Mouse (Mus musculus): ENCODE data around the gene Faim. TPM values are rescaled to one million over a fixed set of nuclear protein-coding genes. Genes with fewer than 3 reads are reported as not detected.

The Faim gene
- polyA plus RNA-seq, 1 experiment = 3.9 TPM

DNA sequence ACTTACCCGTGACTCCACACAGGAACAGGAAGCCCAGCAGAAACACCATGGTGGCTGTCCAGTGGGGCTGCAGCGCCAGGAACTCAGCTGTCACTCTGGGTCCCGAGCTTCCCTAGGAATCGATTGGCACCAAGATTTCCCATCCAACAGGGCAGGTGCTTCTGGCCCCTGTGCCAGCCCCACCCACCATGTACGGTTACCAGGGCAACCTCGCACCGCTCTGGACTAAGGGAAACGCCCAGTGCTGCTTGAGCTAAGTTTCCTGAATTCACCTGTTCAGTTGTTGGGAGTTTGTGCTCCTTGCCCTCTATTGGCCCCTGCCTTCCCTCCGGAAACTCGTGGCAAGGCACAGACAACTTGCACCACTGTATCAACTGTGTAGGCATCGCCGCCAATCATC lies 49.4 kb downstream of the Faim start, which contains the start of gene Gm1123:
Gene Gm1123 (minus strand): TSS at position 141 of the 400 bp plus-strand sequence.
- no peaks in the 10 kb centered on the region for H3K27me3 ChIP-seq (ENCODE audit: control insufficient read depth, insufficient read depth, low read length)
- no peaks in the 10 kb centered on the region for H3K36me3 ChIP-seq (ENCODE audit: control insufficient read depth, insufficient read depth, low read length)
- no peak for TF ChIP-seq POLR2A (IDR thresholded peaks at IDR 0.05; ENCODE audit: control insufficient read depth, extremely low read depth, insufficient read depth, low read length, poor library complexity)
- no peak for TF ChIP-seq CTCF (IDR thresholded peaks at IDR 0.05; ENCODE audit: borderline replicate concordance, control insufficient read depth, extremely low read depth, insufficient read depth, low read length, poor library complexity)
- no peaks in the 10 kb centered on the region for H3K4me1 ChIP-seq (replicated peaks; ENCODE audit: control insufficient read depth, insufficient read depth, low read length)
- H3K27ac ChIP-seq (ENCODE audit: control insufficient read depth, insufficient read depth, low read length) = no peak within 1 kb of the TSS
- H3K4me3 ChIP-seq (ENCODE audit: control insufficient read depth, insufficient read depth, low read length) = no peak within 1 kb of the TSS
- WGBS = 93% methylated on average over 12 of the region's 12 CpGs
- no peak for DNase-seq

DNA sequence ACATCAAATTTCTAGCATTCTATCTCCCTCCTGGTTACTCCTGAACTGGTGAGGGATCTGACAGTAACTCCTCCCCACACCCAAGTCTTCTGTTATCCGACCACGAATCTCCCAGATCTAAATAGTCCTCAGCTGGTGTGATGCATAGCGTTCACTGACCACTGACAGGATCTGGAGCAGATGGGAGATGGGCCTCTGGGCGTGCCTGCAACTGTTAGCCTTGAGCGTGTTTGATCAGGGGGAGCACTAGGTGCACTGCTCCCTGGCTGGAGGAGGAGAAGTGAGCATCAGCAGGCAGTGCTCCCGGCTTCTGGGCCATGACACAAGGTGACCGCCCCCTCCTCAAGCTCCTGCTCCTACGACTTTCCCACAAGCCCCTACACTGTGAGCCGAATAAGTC lies 55.8 kb downstream of the Faim start:
- Histone ChIP-seq H3K36me3 (ENCODE audit: control insufficient read depth, insufficient read depth, low read length) (no peaks in the 10 kb centered on the region), H3K27ac (ENCODE audit: control insufficient read depth, insufficient read depth, low read length) (no peak overlapping the region)
- WGBS = 93% methylated on average over 9 of the region's 9 CpGs

DNA sequence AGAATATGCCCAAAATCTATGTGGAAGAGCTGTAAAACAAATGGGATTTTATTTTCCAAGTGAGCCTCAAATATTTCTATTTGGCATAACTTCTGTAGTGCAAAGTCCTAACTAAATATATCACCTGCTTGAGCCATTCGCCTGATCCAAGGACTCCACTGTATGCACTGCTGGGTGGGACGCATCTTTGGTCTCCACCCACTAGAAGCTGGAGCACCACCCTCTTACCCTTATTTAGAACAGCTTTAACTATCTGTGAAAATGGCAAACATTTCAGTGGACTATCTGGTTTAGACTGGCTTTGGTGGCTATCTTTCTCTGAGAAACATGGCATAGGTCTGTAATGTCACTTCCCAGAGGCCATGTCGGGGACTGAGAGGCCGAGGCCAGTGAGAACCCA lies 56.5 kb downstream of the Faim start:
- Histone ChIP-seq H3K4me3 (ENCODE audit: control insufficient read depth, insufficient read depth, low read length) (no peak overlapping the region), H3K27me3 (ENCODE audit: control insufficient read depth, insufficient read depth, low read length) (no peaks in the 10 kb centered on the region), H3K36me3 (ENCODE audit: control insufficient read depth, insufficient read depth, low read length) (no peaks in the 10 kb centered on the region), H3K4me1 (replicated peaks; ENCODE audit: control insufficient read depth, insufficient read depth, low read length) (no peaks in the 10 kb centered on the region), H3K27ac (ENCODE audit: control insufficient read depth, insufficient read depth, low read length) (no peak overlapping the region)
- no peak for TF ChIP-seq POLR2A (IDR thresholded peaks at IDR 0.05; ENCODE audit: control insufficient read depth, extremely low read depth, insufficient read depth, low read length, poor library complexity)
- no peak for TF ChIP-seq CTCF (IDR thresholded peaks at IDR 0.05; ENCODE audit: borderline replicate concordance, control insufficient read depth, extremely low read depth, insufficient read depth, low read length, poor library complexity)
- WGBS = 96% methylated on average over 4 of the region's 4 CpGs
- no peak for DNase-seq

More for the DNA sequence above, 55.8 kb downstream of the Faim start:
- Histone ChIP-seq H3K4me1 (replicated peaks; ENCODE audit: control insufficient read depth, insufficient read depth, low read length) (no peaks in the 10 kb centered on the region), H3K4me3 (ENCODE audit: control insufficient read depth, insufficient read depth, low read length) (no peak overlapping the region), H3K27me3 (ENCODE audit: control insufficient read depth, insufficient read depth, low read length) (no peaks in the 10 kb centered on the region)
- TF ChIP-seq CTCF (IDR thresholded peaks at IDR 0.05; ENCODE audit: borderline replicate concordance, control insufficient read depth, extremely low read depth, insufficient read depth, low read length, poor library complexity) = no peak
- no peak for TF ChIP-seq POLR2A (IDR thresholded peaks at IDR 0.05; ENCODE audit: control insufficient read depth, extremely low read depth, insufficient read depth, low read length, poor library complexity)
- DNase-seq = no peak

GRCm38 (mm10) chr9:99044761-99045160 lies 58.6 kb downstream of the Faim start:
- Histone ChIP-seq H3K27me3 (ENCODE audit: control insufficient read depth, insufficient read depth, low read length) (no peaks in the 10 kb centered on the region), H3K36me3 (ENCODE audit: control insufficient read depth, insufficient read depth, low read length) (no peaks in the 10 kb centered on the region), H3K27ac (ENCODE audit: control insufficient read depth, insufficient read depth, low read length) (no peak overlapping the region), H3K4me1 (replicated peaks; ENCODE audit: control insufficient read depth, insufficient read depth, low read length) (no peaks in the 10 kb centered on the region), H3K4me3 (ENCODE audit: control insufficient read depth, insufficient read depth, low read length) (no peak overlapping the region)
- TF ChIP-seq POLR2A (IDR thresholded peaks at IDR 0.05; ENCODE audit: control insufficient read depth, extremely low read depth, insufficient read depth, low read length, poor library complexity) = no peak
- TF ChIP-seq CTCF (IDR thresholded peaks at IDR 0.05; ENCODE audit: borderline replicate concordance, control insufficient read depth, extremely low read depth, insufficient read depth, low read length, poor library complexity) = no peak
- 94% methylated on average over 8 of the region's 8 CpGs for WGBS
- no peak for DNase-seq

DNA sequence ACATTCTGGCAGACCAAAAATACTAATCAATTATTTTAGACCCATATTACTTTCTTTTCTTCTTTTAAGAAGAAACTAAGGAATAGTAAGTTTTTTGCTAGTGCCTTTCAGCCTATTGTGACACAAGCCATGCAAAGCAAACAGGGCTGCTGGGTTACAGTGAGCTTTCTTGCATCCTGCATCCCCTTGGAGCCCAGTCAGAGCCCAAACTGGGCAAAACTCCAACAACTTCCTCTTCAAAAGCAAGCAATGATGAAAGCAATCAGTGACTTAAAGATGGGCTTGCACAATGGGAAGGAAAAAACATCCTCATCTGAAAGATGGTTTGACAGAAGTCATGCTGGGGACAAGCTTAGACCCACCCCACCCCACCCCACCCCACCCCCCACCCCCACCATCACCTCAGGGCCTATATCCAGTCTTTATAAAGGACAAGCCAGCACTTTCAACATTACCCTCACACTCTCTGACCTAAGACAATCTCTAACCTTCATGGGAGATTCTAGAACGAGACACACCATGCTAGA lies 62.6 kb downstream of the Faim start:
- TF ChIP-seq CTCF (IDR thresholded peaks at IDR 0.05; ENCODE audit: borderline replicate concordance, control insufficient read depth, extremely low read depth, insufficient read depth, low read length, poor library complexity) = no peak
- TF ChIP-seq POLR2A (IDR thresholded peaks at IDR 0.05; ENCODE audit: control insufficient read depth, extremely low read depth, insufficient read depth, low read length, poor library complexity) = no peak
- Histone ChIP-seq H3K36me3 (ENCODE audit: control insufficient read depth, insufficient read depth, low read length) (no peaks in the 10 kb centered on the region), H3K4me1 (replicated peaks; ENCODE audit: control insufficient read depth, insufficient read depth, low read length) (no peaks in the 10 kb centered on the region), H3K27ac (ENCODE audit: control insufficient read depth, insufficient read depth, low read length) (no peak overlapping the region), H3K4me3 (ENCODE audit: control insufficient read depth, insufficient read depth, low read length) (no peak overlapping the region), H3K27me3 (ENCODE audit: control insufficient read depth, insufficient read depth, low read length) (no peaks in the 10 kb centered on the region)
- WGBS = 88% methylated on average over 1 of the region's 1 CpGs
- DNase-seq = no peak

GRCm38 (mm10) chr9:99049760-99050159 lies 63.6 kb downstream of the Faim start:
- WGBS = 93% methylated on average over 6 of the region's 6 CpGs
- H3K4me3 ChIP-seq (ENCODE audit: control insufficient read depth, insufficient read depth, low read length) = no peak overlapping the region
- no peak overlapping the region for H3K27ac ChIP-seq (ENCODE audit: control insufficient read depth, insufficient read depth, low read length)
- H3K4me1 ChIP-seq (replicated peaks; ENCODE audit: control insufficient read depth, insufficient read depth, low read length) = no peaks in the 10 kb centered on the region
- TF ChIP-seq POLR2A (IDR thresholded peaks at IDR 0.05; ENCODE audit: control insufficient read depth, extremely low read depth, insufficient read depth, low read length, poor library complexity) (no peak), CTCF (IDR thresholded peaks at IDR 0.05; ENCODE audit: borderline replicate concordance, control insufficient read depth, extremely low read depth, insufficient read depth, low read length, poor library complexity) (no peak)
- no peaks in the 10 kb centered on the region for H3K36me3 ChIP-seq (ENCODE audit: control insufficient read depth, insufficient read depth, low read length)
- no peak for DNase-seq
- no peaks in the 10 kb centered on the region for H3K27me3 ChIP-seq (ENCODE audit: control insufficient read depth, insufficient read depth, low read length)

Other genes starting within 250 kb of the Faim start
- gene Prr23a1, start 143.9 kb upstream of the Faim start, polyA plus RNA-seq (2012; rRNA removed) = not detected in 2 replicates
- not detected in 2 replicates for gene Prr23a2, start 129.9 kb upstream of the Faim start, polyA plus RNA-seq (2012; rRNA removed)
- gene Prr23a3, start 121.6 kb upstream of the Faim start, polyA plus RNA-seq (2012; rRNA removed) = not detected in 2 replicates
- not detected in 2 replicates for gene 7420426K07Rik, start 83.3 kb upstream of the Faim start, polyA plus RNA-seq (2012; rRNA removed)
- 0.05 and 0.14 TPM in 2 replicates for gene Foxl2, start 31.1 kb upstream of the Faim start, polyA plus RNA-seq (2012; rRNA removed)
- 0.18 TPM in 1 of 2 replicates, not detected in the other for gene Gm1123, start 49.3 kb downstream of the Faim start, polyA plus RNA-seq (2012; rRNA removed)
- 2.7 and 2.9 TPM in 2 replicates for gene Pik3cb, start 154.2 kb downstream of the Faim start, polyA plus RNA-seq (2012; rRNA removed)